Mouse (Mus musculus) adrenal gland, postnatal 25 days (tissue): ENCODE data around the gene Pla2g3. TPM values are rescaled to one million over a fixed set of nuclear protein-coding genes. Genes with fewer than 3 reads are reported as not detected.
A peak's percentile ranks its signal among the peaks of the same experiment; 100 is the strongest.

Experiments
- DNase-seq: peaks from one replicate; pipeline ENCODE4 v3.0.0; 2021; ENCODE audit warnings: mixed read lengths
- total RNA-seq: library from RNA; stranded (reverse); gene quantifications from 2 replicates; pipeline ENCODE4 v1.2.3, GENCODE M21; 2021

Pla2g3 gene
- total RNA-seq, 1 experiment from 2014 or later = 0.18 TPM

DNA sequence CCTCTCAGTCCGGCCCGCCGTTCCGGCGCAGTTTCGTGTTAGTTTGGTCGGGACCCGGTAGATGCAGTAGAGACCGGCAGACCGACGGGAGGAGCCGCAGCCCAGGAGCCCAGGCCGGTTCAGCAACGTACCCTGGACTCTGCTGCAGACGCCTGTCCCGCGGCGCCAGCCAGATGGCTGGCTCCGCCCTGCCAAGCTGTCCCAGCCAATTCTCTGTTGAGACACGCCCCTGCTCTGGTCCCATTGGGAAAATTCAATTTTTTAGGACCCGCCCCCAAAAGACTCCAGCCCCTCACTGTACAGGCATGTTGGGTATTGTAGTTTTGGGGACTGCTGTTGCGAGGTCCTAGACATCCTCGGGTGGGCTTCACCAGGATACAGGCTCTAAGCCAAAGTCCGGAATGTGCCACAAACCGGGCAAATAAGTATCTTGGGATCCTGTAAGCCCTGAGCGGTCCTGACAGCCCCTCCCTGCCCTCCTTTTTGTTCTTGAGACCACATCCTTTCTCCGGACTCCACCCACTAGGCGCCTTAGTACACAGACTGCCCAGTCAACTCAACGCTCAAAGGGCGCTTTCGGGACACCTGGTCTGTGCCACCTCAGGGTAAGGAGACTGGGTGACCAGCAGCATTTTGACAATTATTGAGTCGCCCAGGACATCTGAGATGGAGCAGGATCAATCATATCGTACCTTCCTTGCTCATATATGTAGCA lies 51.2 kb downstream of the Pla2g3 start:
- peak; percentile 89 for DNase-seq

DNA sequence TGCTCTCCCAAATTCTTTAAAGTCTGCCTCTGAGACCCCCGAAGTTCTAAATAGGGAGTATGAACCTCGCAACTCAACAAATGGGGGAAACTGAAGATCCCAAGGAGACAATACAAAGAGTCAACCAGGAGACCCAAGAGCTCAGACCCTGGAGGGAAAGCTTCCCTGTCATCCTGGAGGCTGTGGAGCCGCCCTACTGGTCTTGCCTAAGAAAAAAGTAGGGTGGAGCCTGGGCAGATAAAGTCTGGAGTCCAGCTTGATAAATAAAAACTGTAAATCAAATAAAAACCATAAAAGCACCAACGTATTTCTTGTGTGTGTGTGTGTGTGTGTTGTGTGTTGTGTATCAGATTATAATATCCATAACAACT lies 51.7 kb downstream of the Pla2g3 start:
- DNase-seq = no peak

DNA sequence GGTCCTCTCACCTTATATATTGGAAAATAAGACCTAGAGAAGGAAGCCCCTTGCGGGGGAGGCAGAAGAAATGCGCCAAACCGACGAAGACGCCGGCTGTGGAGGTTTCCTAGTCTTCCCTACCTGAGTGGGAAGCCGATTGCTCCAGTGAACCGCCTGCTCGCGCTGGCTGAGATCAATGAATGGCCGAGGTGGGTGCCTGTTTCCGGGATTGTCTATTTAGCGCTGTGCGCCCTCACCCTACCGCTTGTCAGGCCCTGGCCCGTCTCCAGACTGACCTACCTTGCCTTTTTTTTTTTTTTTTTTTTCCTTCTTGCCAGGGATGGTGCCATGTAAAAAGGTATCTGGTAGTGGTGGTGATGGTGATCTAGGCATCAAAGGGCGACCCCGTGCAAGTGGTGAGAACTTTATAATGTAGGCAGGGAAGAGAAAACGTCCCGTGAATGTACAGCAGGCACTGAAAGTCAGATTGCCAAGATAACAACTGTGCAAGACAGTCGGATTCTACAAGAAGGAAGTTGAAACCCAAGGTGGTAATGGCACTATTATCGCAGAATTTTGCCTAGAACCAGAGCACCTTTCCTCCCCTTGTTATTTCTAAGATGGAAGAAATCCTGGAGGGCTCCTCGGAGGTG lies 52.5 kb downstream of the Pla2g3 start, which contains the start of gene Smtn:
TSS of gene Smtn (minus strand) at position 162 of the 635 bp plus-strand sequence.
- no peak for DNase-seq

DNA sequence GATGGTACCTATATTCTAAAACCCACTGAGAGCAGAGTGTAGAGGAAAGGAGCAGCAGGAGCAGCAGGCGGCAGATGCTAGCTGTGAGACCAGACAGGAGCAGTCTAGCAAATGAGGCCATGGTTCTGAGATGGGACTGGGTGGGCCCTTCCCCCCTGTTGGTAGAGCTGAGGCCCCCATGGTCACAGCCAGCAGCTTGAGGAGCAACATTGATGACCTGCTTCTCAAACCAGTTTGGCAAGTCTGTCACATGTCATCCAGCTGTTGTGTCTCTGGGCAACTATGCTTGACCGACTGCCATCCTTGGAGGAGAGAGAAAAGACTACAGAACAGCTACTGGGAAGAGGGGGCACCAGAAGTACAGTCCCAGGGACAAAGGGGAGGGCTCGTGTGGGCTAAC lies 53.8 kb downstream of the Pla2g3 start:
- DNase-seq = no peak

DNA sequence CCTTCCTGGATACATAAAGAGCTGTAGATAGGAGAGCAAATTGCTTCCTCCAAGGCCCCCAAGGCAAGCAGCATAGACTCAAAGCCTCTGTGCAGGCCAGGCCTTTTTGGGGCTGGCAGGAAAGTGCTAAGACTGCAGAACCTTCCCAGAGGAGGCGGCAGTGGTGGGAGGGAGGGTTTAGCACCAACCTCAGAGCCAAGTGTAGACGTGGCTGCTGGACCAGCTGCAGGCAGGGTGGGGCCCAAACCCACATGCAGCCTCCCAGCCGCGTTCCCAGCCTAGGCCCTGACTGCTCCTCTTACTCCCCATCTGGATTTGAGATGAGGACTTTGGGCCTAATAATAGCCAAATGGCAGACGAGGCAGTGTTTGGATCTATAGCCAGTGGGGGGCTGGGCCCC lies 54.9 kb downstream of the Pla2g3 start:
- DNase-seq = no peak

DNA sequence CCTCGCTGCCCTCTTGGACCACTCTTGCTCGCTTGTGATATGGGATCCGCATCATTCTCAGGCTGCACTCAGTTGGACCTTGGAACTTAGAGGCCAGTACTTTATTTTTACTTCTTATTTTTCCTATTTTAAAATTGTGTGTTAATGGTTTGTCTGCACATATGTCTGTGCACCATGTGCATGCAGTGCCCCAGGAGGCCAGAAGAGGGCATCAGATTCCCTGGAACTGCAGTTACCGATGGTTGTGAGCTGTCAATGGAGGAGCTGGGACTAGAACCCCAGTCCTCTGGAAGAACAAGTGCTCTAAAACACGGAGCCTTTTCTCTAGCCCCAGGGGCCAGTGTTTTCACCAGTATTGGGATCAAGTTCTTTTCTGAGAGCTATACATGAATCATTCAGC lies 56.3 kb downstream of the Pla2g3 start:
- no peak for DNase-seq

DNA sequence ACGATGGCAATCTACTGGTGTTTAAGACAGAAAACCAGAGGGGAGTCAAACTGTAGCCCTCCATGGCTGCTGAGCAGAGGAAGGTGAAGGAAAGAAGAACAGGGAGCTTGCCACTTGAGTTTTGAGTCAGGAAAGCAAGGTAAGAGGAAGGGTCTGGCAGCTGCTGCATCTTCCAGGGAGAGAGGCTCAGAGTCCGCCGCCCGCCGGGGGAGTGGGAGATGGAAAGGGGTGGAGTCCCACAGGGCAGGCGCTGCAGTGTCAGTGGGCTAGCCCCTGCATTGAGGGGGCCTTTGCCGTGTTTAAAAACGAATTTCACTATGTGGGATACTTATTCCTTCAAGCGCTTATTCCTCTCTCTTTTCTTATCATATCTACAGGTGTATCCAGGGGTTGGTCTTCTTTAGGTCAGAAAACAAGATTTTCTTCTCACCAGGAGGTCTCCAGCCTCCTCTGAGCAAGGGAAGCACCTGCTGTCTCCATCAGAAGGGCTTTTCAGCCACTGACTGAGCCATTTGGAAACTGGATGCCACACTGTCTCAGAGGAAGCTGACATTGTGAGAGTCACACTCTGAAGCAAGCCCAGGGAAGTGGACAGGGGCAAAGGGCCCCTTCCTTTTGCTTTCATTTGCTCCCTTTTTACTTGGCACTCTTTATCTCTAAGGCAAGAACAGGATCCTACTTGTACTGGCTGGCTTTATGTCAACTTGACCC lies 57.6 kb downstream of the Pla2g3 start:
- no peak for DNase-seq

DNA sequence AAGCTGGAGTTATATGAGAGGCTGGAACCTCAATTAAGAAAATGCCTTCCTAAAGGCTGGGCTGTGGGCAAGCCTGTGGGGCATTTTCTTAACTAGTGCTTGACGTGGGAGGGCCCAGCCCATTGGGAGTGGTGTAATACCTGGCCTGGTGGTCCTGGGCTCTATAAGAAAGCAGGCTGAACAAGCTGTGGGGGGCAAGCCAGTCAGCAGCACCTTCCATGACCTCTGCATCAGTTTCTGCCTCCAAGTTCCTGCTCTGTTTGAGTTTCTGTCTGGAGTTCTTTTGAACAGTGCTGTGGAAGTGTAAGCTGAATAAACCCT lies 58.1 kb downstream of the Pla2g3 start:
- DNase-seq = no peak

DNA sequence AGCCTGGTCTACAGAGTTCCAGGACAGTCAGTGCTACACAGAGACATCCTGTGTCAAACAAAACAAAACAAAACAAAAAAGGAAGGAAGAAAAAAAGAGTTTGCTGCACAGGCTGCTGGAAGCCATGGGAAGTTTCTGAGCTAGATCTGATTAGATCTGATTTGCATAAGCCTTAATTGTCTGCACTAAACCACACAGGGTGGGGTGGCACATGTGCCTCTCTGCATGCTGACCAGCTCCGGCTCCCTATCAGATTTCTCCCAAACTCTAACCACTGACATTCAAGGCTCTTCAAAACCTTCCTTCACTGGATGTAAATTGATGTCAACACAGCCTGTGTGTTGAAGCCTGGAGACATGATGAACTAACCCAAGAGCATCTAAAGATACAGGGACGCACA lies 59.0 kb downstream of the Pla2g3 start:
- DNase-seq = no peak

DNA sequence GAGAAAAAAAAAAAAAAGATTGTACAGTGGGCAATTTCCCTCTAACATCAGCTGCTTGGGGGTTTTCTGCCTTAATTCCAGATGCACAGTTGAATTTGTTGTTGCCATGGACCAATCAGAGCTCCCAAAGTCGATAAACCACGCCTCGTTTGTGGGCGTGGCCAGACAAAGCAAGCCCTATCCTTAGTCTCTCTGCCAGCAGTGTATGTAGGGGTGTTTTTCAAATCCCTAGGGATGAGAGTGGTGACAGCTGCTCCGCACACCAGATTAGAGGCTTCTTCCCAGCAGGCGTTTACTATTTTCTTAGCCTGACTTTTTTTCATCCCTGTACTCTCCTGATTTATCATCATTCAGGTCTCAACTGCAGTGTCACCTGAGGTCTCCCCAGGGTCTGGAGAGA lies 59.9 kb downstream of the Pla2g3 start:
- no peak for DNase-seq

DNA sequence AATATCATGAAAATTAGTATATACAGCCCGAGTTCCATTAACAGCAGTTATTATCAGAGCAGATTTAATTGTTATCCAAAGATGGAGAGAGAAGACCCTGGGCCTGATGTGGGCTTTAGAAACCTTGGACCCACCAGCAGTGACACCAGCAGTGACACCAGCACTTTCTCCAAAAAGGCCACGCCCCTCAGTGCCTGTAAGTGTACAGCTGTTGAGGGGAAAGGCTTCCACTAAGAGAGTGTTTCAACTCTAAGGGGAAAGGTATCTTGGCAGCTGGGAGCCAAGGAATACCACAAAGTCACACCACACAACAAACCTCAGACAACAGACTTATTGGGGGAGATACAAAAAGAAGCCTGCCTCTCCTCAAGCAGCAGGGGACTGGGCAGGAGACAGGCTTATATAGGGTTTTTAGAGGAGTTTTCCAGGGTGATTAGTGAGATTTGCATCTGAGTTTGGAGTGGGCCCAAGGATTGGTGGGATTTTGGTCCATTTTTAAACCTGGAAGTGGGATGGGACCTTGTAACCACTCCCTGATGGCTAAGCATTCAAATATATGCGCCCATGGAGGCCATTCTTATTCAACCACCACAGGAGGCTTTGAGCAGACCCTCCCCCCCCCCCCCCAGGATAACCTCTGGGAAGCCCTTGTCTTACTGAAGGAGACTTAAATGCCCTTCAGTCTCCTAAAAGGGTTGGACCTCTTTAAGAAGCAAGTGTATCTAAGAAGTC lies 60.6 kb downstream of the Pla2g3 start:
- DNase-seq = no peak

Other genes with a start within 250 kb of the Pla2g3 start
- 90.8 and 117 TPM in 2 replicates for gene Drg1, start 221.9 kb upstream of the Pla2g3 start, total RNA-seq
- gene Patz1, start 199.4 kb upstream of the Pla2g3 start, total RNA-seq = 33.2 and 51.0 TPM in 2 replicates
- gene Pik3ip1, start 157.9 kb upstream of the Pla2g3 start, total RNA-seq = 13.1 and 18.5 TPM in 2 replicates
- 27.1 and 44.5 TPM in 2 replicates for gene Limk2, start 79.1 kb upstream of the Pla2g3 start, total RNA-seq
- gene Rnf185, start 35.9 kb upstream of the Pla2g3 start, total RNA-seq = 34.3 and 45.8 TPM in 2 replicates
- gene Inpp5j, start 16.5 kb downstream of the Pla2g3 start, total RNA-seq = 0.90 and 1.3 TPM in 2 replicates
- 16.5 and 32.2 TPM in 2 replicates for gene Selenom, start 26.4 kb downstream of the Pla2g3 start, total RNA-seq
- gene Smtn, start 52.3 kb downstream of the Pla2g3 start, total RNA-seq = 59.6 and 67.6 TPM in 2 replicates
- gene Morc2a, start 160.9 kb downstream of the Pla2g3 start, total RNA-seq = 62.3 and 69.5 TPM in 2 replicates